Mouse (Mus musculus) neural tube, embryonic 15.5 days (tissue): ENCODE measurements around the gene Adcy2. TPM values are rescaled to one million over a fixed set of nuclear protein-coding genes. Genes with fewer than 3 reads are reported as not detected.

Experiments
- ATAC-seq: fragments of 200-750 bp; cut with Nextera tagmentation; 2 replicates; pipeline ENCODE4 v1.8.0; 2017; ENCODE audit warnings: mild to moderate bottlenecking, moderate TSS enrichment, moderate library complexity; ENCODE audit not compliant: low FRiP score
- H3K27ac ChIP-seq: fragments of 300-500 bp; sonication (generic); replicated peaks from 2 replicates; pipeline ENCODE4 v1.5.1; 2015; ENCODE audit warnings: mild to moderate bottlenecking, inconsistent platforms
- H3K27me3 ChIP-seq: fragments of 300-500 bp; sonication (generic); replicated peaks from 2 replicates; pipeline ENCODE4 v1.6.1; 2015; ENCODE audit warnings: inconsistent platforms
- H3K36me3 ChIP-seq: fragments of 300-500 bp; sonication (generic); 2 replicates; pipeline ENCODE4 v1.6.1; 2015; ENCODE audit warnings: inconsistent platforms
- H3K4me1 ChIP-seq: fragments of 300-500 bp; sonication (generic); 2 replicates; pipeline ENCODE4 v1.6.1; 2015; ENCODE audit warnings: inconsistent platforms
- H3K4me2 ChIP-seq: fragments of 300-500 bp; sonication (generic); 2 replicates; pipeline ENCODE4 v1.6.1; 2015; ENCODE audit warnings: inconsistent platforms, mild to moderate bottlenecking, moderate library complexity
- H3K4me3 ChIP-seq: fragments of 300-500 bp; sonication (generic); replicated peaks from 2 replicates; pipeline ENCODE4 v1.5.1; 2015; ENCODE audit warnings: mild to moderate bottlenecking, inconsistent platforms
- H3K9ac ChIP-seq: fragments of 300-500 bp; sonication (generic); replicated peaks from 2 replicates; pipeline ENCODE4 v1.6.1; 2015; ENCODE audit warnings: mild to moderate bottlenecking, inconsistent platforms
- H3K9me3 ChIP-seq: fragments of 300-500 bp; sonication (generic); replicated peaks from 2 replicates; pipeline ENCODE4 v1.6.1; 2016; ENCODE audit warnings: inconsistent platforms
- WGBS: fragments of 180-500 bp; shearing (Covaris S2); methylation state at CpG from one replicate; pipeline ENCODE4 v1.1.7; 2015; ENCODE audit warnings: mixed read lengths; 5-methylcytosine and 5-hydroxymethylcytosine counted together
- polyA plus RNA-seq: library from polyadenylated mRNA; unstranded; fragments of >200 nt; fragmentation: Nextera tagmentation; extraction: Ambion mirVana; gene quantifications from 2 replicates; pipeline ENCODE4 v1.2.1, GENCODE M21; 2015

The Adcy2 gene
- polyA plus RNA-seq, 1 experiment from 2014 or later, result 22.0 TPM

- Histone ChIP-seq H3K27me3 (no peaks in the 10 kb centered on the region), H3K4me2 (no peak overlapping the region), H3K9me3 (no peaks in the 10 kb centered on the region), H3K27ac (no peak overlapping the region), H3K36me3 (peaks cover 25% of the 10 kb centered on the region), H3K9ac (no peak overlapping the region), H3K4me1 (peaks cover 23% of the 10 kb centered on the region), H3K4me3 (no peak overlapping the region)
- 91% methylated on average over 7 of the region's 7 CpGs for WGBS
- no peak for ATAC-seq
Observed at GRCm38 (mm10) chr13:68577945-68578344, 421.4 kb downstream of the Adcy2 start.

GRCm38 (mm10) chr13:68574398-68574797 lies 424.9 kb downstream of the Adcy2 start:
- Histone ChIP-seq H3K36me3 (peaks cover 44% of the 10 kb centered on the region), H3K4me2 (no peak overlapping the region), H3K9ac (no peak overlapping the region), H3K27me3 (no peaks in the 10 kb centered on the region), H3K4me3 (no peak overlapping the region), H3K27ac (no peak overlapping the region), H3K4me1 (peaks cover 7% of the 10 kb centered on the region), H3K9me3 (no peaks in the 10 kb centered on the region)
- WGBS, result 74% methylated on average over 4 of the region's 4 CpGs
- no peak for ATAC-seq

GRCm38 (mm10) chr13:68572966-68573913 lies 426.1 kb downstream of the Adcy2 start:
- Histone ChIP-seq H3K27ac (no peak overlapping the region), H3K27me3 (no peaks in the 10 kb centered on the region), H3K4me2 (no peak overlapping the region), H3K4me1 (peaks cover 7% of the 10 kb centered on the region), H3K9me3 (no peaks in the 10 kb centered on the region), H3K9ac (no peak overlapping the region), H3K4me3 (no peak overlapping the region), H3K36me3 (peaks cover 42% of the 10 kb centered on the region)
- WGBS, result 38% methylated on average over 10 of the region's 10 CpGs
- ATAC-seq, result no peak

GRCm38 (mm10) chr13:68572247-68572646 lies 427.1 kb downstream of the Adcy2 start:
- 92% methylated on average over 19 of the region's 19 CpGs for WGBS
- H3K4me2 ChIP-seq, result no peak overlapping the region
- H3K36me3 ChIP-seq, result peaks cover 42% of the 10 kb centered on the region
- no peaks in the 10 kb centered on the region for H3K27me3 ChIP-seq
- H3K27ac ChIP-seq, result no peak overlapping the region
- H3K4me3 ChIP-seq, result no peak overlapping the region
- no peak overlapping the region for H3K9ac ChIP-seq
- H3K4me1 ChIP-seq, result peaks cover 7% of the 10 kb centered on the region
- ATAC-seq, result no peak
- no peaks in the 10 kb centered on the region for H3K9me3 ChIP-seq
